Mouse (Mus musculus) retina, postnatal 7 days (tissue): Measurements from ENCODE around the gene Shc1.
A peak's percentile ranks its signal among the peaks of the same experiment; 100 is the strongest.

Experiments
- DNase-seq: peaks from one replicate; pipeline ENCODE4 v3.0.0-alpha.2; 2012; ENCODE audit warnings: low read depth, low spot score

Gene Shc1

GRCm38 (mm10) chr3:89390111-89390515, 28.1 kb upstream of the Shc1 start:
- no peak for DNase-seq

GRCm38 (mm10) chr3:89390699-89391662, 27.3 kb upstream of the Shc1 start:
- DNase-seq, result no peak

DNA sequence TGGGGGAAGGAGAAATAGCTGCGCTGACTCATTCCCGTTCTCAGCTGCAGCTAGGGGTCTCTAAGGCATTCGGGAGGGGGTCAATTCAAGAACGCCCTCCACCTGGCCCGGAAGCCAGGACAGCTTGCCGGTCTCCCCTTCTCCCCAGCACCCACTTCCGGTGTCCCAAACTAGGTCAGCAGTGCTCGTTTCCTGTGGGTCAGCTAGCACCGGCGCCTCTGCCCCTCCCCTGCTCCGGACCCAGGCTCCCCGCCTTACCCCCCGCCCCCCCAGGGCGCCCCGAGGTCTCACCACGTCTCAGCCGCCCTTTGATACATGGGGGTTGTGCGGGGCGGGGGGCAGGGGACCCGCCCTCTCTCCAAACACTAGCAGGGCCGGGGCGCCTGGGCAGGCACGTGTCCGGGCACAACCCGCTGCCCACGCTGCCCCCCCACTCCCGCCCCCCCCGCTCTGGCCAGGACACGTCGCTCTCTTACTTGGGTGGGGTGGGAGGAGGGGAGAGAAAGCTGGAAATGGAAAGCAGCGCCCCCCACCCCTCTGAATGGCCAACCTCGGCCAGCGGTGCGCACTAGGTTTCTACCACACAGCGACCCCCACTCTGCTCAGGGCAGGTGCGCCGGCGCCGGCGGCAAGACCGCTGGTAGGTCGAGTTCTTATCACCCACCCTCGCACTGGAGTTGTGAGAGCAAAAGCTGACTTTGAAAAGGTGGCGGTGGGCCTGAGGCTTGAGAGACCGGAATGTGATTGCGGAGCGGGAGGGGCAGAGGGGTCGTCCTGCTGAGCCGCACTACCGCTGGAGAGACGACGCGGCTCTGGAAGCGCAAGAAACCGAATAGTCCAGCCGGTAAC, 26.4 kb upstream of the Shc1 start:
- DNase-seq, result peak; percentile 53

DNA sequence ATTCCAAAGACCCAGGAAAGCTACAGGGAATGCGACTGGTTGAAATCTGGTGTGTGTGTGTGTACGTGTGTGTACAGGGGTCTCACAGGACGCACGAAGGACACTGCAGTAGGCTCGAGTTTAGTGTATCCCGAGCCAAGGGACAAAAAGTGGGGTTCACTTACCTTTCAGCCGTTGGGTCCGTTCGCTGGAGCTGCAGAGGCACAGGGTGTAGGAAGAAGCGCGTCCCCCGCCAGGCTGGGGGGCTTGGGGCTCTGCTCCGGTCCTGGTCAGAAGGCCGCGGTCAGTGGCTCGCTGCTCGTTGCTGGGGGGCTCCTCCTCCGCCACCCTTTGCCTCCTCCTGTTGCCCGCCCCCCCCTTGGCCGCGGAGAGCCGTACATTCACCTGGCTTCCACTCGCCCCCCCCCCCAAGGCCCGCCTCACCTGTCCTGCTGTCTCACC, 25.4 kb upstream of the Shc1 start:
- no peak for DNase-seq

- DNase-seq, result peak; percentile 94
Observed at GRCm38 (mm10) chr3:89393605-89394004, 24.6 kb upstream of the Shc1 start.

DNA sequence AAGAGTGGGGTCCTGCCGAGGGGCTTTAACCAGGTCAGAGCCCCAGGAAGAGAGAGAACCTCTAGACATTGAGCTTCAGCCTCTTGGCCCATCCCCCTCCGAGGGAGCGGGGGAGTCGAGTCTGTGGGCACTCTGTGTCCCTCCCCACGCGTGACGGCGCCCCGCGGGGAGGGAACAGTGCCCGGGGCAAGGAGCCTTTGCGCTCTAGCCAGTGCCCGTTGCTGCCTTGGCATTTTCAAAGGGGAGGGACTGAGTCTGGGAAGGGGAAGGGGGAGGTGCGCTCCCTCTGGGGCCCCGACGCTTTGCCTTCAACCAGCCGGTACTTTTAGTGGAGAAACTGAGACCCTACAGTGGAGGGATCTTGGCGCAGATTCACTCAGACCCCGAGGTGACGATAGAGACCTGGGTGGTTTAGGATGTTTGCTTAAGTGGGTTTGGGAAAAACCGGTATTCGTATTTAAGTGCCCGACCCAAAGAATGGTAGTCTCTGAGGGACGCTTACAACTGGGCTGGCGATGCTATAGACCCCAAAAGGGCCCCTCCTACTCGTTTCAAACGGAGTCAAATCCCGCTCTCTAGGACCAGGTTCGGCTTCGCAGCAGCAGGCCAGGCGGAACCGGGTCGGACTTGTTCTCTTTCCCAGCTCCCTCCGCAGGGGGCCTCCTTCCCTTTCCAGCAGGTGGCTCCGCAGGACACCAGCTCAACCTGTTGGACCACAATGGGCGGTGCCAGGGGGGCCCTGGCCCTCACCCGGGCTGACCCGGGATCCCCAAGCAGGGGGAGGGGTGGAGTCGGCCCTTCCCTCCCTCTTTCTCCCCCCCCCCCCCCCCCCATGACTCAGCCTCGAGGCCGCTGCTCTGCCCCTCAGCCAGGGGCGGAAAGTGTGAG, 24.0 kb upstream of the Shc1 start, which contains the start of gene Zbtb7b:
TSS of gene Zbtb7b (minus strand) at position 771 of the 888 bp plus-strand sequence.
- peak; percentile 68 for DNase-seq

DNA sequence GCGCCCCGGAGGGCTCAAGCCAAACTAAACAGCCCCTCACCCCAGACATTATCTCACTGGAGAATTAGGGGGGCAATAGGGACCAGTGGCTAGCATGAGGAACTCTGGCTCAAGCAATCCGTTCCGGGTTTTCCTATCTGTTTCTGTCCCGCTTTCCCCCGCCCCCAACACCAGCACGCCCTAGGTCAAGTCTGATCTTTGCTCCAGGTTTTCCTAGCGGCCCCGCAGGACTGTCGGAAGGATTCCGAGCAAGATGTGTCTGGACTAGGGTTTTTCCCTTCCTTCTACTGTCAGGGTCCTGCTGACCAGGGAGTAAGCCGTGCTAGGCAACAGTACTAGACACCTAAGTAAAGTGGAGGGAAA, 23.4 kb upstream of the Shc1 start:
- peak; percentile 79 for DNase-seq

DNA sequence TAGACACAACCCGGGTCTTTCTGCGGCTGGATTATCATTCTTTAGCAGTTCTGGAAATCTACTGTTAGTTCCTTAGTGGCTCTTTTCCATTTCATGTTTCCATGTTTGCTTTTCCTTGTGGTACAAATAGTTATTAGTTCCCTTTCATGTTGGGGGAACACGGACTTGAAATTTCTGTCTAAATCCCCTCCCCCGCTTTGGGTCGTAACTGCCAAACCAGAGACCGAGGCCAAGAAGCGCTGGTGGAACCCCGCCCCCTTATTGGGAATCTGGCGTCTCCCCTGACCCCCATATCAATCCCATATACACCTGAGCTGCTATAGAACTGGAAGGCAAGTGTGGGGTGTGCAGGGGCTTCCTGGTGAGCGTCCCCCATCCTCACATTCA, 22.8 kb upstream of the Shc1 start:
- no peak for DNase-seq

DNA sequence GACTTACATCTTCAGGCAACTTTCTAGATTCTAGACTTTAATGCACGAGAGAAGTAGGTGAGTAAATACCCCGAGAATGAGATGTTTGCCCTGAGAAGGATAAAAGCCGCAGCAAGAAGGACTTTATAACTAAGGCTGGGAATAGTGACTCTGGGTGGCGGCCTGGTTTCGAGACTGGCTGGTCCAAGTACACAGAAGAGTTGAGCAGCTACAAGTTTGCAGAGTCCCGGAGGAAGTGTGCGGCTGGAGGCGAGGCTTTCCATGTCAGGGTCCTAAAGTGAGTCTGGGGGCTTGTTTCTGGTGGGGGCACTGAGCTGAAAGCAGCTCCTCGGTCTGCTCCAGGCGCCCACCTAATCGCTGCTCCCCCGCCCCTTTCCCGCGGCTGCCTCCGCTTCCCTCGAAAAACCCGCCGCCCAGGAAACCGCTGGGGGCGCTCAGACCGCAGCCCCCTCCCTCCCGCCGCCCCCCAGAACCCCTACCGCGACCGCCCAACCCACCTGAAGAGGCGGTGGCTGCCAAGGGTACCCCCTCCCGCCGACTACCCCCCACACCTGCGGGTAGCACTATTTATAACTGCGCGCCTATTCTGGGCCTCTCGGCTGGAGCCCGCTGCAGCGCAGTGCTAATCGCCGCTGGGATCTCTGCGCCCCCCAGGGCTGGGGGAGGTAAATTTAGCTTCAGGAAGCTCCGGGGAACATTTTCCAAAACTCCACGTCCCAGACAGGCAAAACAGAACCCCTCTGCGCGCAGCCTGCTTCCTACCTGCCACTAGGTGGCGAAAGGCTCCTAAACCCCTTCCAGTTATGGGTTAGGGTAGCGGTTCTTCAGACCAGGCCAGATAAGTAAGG, 22.2 kb upstream of the Shc1 start:
- no peak for DNase-seq

- DNase-seq, result no peak
Observed at GRCm38 (mm10) chr3:89396654-89397005, 21.6 kb upstream of the Shc1 start.

DNA sequence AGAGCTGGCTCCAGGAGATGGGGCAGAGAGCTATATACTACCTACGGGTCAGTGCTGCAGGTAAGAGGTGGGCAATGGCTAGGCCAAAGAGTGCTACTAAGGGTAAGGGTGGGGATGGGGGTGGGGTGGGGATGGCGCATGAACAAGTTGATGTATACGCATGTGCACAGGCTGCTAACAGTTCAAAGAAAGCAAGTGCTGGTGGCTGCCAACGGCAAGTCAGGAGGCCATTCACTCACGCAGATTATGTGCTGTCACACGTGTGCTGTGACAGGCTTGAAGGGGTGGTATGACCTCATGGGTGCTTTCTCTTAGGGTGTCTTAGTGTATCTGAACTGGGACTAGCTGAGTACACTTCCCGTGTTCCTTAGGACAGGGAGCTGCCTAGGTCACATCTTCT, 16.9 kb upstream of the Shc1 start:
- DNase-seq, result no peak

DNA sequence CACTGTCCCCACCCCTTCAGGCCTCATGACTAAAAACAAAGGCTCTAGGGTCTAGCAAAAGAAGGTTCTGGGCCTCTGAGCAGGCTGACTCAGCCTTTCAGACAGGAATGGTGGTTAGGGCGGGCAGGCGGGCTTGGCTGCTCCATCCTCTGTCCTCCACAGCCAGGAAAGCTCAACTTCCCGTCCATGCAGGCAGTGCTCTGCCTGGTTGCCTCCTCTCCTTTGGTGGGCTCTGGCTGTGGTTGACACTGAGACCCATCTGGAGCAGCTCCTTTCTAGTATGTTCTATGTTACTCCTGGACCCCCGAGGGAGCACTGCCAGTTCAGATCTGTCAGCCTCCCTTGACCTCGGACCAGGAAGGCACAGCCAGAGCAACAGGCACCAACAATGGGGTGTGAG, 15.6 kb upstream of the Shc1 start, which contains the start of gene Lenep:
TSS of gene Lenep (minus strand) at position 101 of the 400 bp plus-strand sequence.
- DNase-seq, result no peak

DNA sequence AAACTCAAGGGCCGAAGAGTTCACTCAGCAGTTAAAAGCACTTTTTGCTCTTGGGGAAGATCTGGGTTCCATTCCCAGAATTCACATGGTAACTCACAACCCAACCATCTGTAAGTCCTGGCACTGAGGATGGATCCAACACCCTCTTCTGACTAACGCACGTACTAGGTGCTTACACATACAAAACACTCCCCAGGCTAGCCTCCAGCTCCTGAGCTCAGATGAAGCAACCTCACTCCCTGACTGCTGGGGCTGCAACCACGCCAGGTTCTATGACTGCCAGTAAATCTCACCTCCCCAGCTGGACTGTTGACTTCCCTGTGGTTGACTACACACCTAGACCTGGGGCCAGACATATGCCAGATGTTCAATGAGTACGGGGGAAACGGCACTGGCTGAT, 11.4 kb upstream of the Shc1 start:
- no peak for DNase-seq

DNA sequence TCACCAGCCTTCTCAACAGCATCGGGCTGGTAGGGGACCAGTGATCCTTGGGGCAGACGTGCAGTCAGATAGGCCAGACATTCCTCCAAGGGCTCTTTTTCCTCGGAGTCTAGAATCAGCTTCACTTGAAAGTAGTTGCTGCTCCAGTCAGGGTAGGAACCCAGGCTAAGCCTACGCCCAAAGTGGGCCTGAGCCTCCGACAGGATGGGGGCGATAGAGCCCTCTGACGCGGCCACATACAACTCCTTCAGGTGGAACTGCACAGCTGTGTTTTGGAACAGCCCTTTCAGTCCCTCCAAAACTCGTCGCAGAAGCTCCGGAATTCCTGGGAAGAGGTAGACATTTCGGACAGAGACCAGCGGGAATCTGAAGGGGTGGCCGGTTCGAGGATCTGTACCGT, 9.8 kb upstream of the Shc1 start:
- DNase-seq, result no peak

DNA sequence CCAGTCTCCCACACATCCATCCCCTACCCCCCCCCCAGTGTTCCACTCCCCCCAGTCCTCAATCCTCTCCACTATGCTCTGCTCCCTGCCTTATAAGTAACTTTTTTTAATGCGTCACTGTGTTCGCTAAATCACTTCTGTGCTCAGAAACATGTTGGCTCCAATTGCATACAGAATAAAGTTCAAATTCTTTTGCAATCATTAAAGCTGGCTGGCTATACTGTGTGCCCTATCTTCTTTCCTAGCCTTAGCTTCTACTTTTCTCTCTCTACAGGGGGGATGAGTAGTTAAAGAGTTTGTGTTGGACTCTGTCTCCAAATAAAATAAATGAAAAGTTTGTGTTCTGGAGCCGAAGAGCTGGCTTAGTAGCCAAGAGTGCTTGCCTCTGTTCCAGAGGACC, 8.5 kb upstream of the Shc1 start:
- DNase-seq, result no peak

DNA sequence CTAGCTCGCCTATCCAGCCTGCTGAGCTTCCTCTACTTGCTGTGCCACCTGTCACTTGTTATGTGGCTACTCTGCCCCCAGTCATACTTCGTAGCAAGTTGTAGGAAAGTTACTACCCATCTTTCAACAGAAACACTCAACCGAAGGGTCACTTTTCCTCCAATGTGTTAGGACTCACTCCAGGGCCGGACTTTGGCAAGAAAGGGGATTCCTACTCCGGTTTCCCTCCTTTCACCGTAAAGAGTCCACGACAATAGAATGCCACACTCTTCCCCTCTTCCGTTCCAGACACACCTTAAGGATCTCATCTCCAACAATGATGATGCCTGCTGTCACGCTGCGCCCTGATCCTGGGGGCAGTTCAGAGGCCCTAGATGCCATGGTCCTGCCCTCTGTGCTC, 7.4 kb upstream of the Shc1 start:
- no peak for DNase-seq

DNA sequence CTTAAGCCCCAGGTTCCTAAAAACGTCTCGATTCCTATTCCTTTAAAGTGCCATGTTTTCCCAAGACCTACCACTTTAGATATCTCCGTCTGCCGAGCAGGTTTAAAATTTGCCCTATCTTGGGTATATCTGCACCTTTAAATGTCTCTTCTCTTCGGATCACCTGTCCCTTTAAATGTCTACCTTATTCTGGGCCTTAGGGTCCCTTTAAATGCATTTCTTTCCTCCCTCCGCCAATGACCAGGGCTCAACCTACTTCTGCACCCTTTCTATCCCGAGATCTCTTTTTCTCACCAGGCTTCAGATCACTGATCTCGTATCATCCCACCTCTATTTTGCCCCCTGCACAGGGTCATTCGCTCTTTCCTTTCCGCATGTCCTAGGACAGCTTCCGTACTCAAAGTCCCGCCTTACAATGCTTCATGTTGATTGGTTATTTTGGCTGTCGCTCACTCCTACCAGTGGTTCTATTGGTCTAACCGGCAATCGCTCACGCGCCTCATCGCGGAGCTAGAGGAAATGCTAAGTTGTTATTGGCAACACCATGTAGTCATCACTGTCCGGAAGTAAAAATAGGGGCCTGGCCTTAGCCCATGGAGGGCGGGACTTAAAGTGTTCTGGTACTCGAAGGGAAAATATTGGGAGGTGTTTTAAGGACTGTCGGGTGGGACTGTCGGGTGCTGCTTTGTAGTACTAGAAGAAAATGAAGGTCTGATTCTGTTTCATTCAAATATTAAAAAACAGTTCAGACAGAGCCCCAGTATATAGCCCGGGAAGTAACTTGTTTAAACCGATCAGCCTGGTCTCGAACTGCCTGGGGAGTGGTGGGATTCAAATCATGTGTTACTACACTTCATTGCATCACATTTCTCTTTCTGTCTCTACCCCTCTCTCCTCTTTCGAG, 6.5 kb upstream of the Shc1 start, which contains the start of gene Flad1:
TSS of gene Flad1 (minus strand) at position 381 of the 904 bp plus-strand sequence.
- peak; percentile 100 for DNase-seq

DNA sequence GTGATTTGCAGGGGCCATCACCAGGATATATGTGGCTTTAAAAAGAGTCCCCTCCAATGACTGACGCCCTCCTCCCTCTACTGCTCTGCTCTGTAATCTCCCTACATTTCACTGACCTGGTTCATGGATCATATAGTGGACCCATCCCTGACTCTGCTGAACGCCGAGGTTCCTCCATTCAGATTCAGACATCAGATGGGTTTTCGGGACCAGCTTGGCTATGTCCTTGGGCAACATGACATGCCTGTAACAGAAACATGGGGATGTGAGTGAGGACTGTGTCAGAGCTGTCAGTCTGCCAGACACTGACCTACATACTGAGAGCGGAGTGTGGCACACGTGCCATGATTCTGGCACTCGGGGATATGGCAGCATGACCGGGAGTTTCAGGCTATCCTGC, 2.1 kb upstream of the Shc1 start:
- no peak for DNase-seq

- DNase-seq, result no peak
Observed at GRCm38 (mm10) chr3:89417131-89417530, 1.1 kb upstream of the Shc1 start.

DNA sequence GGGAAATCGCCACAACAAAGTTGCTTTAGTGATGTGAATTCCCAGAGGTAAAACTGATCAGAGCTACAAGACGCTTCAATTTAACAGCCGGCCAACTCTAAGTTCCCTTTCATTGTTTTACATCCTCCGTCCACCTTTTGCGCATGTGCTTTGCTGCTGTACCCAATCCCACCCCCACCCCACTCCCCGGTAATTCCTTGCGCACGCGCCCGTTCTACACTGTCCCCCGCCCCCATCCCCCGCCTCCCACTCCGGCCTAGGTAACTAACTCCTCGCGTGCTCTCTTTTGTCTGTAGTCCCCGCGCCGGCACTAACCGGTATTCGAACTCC, 438 bp upstream of the Shc1 start:
- DNase-seq, result no peak
